ENCODE assay signal across 15 mouse cellular contexts in genomic region chr10:43598067-43598726, GRCm38 (mm10).
"Had no signal": no experiment of that assay in that cellular context is flagged by ENCODE, and none has a peak within 500 bp of the region (broad histone marks: within the 10 kb centered on the region; RNA-seq: fewer than 3 reads in every experiment).

No protein-coding gene starts in this region.

- H3K27ac ChIP-seq: intestine, embryonic 15.5 days; limb, embryonic 15.5 days; midbrain, embryonic 12.5 days; neural tube, embryonic 15.5 days had no signal

- DNase-seq: kidney, adult 18-20 months; kidney, postnatal 10 days; lung, embryonic 14.5 days; lung, postnatal 10 days; lung, postnatal 4 days; right cerebral cortex, adult 18-20 months; right cerebral cortex, postnatal 25 days; thymus, adult 2 months; thymus, postnatal 36 days had no signal

- H3K4me3 ChIP-seq: intestine, embryonic 15.5 days; limb, embryonic 15.5 days; megakaryocyte, embryonic 14.5 days; midbrain, embryonic 12.5 days; myocyte; neural tube, embryonic 15.5 days had no signal

- H3K36me3 ChIP-seq: intestine, embryonic 15.5 days; limb, embryonic 15.5 days; midbrain, embryonic 12.5 days; neural tube, embryonic 15.5 days had no signal

- H3K4me2 ChIP-seq: intestine, embryonic 15.5 days; limb, embryonic 15.5 days; lung, embryonic 14.5 days; midbrain, embryonic 12.5 days; neural tube, embryonic 15.5 days had no signal

- H3K27me3 ChIP-seq: intestine, embryonic 15.5 days; limb, embryonic 15.5 days; midbrain, embryonic 12.5 days; neural tube, embryonic 15.5 days had no signal

- H3K4me1 ChIP-seq: megakaryocyte, embryonic 14.5 days had no signal

- H3K9ac ChIP-seq: intestine, embryonic 15.5 days; limb, embryonic 15.5 days; lung, embryonic 14.5 days; midbrain, embryonic 12.5 days; neural tube, embryonic 15.5 days had no signal

- H3K9me3 ChIP-seq: intestine, embryonic 15.5 days; limb, embryonic 15.5 days; midbrain, embryonic 12.5 days; neural tube, embryonic 15.5 days had no signal

- ATAC-seq: intestine, embryonic 15.5 days had no signal
